Mouse (Mus musculus): ENCODE measurements around the gene Zcchc17.

The Zcchc17 gene

DNA sequence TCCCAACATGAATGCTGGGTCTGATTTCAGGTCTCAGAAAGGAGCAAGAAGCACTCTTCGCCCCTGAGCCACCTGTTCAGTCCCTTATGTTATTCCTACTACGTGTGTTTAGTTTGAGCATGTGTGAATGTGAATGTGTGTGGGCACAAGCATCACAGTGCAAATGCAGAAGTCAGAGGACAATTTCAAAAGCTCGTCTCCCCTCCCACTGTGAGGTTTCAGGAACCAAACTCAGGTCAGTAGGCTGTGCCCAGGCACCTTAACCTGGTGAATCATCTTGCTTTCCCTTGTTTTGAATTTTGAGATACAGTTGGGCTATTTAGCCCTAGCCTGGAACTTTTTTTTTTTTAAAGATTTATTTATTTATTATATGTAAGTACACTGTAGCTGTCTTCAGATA is 69.9 kb downstream of the Zcchc17 start:
- no peak for DNase-seq (ENCODE audit: extremely low read depth, low read depth, low spot score)

DNA sequence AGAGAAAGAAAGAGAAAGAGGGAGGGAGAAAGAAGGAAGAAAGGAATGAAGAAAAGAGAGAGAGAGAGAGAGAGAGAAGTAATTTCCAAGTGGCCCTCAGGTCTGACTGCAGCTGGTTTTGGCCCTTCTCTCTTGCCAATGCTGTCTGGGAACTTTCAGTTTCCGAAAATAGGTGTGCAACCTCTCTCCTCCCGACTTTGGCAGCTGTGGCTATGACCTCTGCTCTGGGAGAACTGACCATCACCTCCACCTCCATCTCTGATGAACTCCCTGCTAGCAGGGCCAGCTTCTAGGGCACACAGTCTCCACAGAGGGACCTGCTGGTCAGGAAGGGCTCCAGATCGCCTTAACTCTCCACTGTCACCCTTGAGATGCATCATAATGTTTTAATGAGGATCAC is 73.2 kb downstream of the Zcchc17 start:
- no peak for DNase-seq (ENCODE audit: extremely low read depth, low read depth, low spot score)

DNA sequence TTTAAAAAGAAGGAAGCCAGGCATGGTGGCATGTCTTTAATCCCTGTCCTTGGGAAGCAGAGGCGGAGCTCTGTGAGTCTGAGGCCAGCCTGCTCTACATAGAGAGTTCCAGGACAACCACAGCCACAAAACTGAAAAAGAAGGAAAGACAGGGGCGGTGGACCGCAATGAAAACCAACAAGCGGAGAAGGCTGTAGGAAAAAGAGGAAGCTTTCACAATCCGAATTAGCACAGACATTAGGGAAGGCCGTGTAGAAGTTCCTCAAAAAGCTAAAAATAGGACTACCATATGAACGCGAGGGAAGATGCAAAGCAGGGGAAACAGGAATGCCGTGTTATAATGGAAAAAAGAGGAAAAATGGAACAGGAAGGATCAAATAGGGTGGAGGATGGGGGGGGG is 75.9 kb downstream of the Zcchc17 start:
- no peak for DNase-seq (ENCODE audit: extremely low read depth, low read depth, low spot score)

DNA sequence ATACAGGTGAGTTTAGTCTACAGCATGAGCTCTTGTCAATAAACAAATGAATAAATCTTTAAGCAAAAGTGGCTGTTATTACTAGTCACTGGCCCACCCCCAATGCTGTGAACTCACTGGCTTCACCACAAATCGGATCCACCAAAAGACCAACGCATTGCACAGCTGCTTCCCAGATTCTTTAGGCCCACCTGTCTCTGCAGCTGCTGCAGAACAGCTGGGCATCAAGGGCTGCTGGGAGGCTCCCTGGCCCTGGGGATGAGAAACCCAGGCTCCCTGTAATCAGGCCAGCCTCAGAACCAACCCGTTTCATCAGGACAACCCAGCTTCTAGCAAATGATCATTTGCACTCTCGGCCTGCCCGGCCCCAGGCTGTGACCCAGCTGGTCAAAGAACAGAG is 76.9 kb downstream of the Zcchc17 start:
- no peak for DNase-seq (ENCODE audit: extremely low read depth, low read depth, low spot score)

DNA sequence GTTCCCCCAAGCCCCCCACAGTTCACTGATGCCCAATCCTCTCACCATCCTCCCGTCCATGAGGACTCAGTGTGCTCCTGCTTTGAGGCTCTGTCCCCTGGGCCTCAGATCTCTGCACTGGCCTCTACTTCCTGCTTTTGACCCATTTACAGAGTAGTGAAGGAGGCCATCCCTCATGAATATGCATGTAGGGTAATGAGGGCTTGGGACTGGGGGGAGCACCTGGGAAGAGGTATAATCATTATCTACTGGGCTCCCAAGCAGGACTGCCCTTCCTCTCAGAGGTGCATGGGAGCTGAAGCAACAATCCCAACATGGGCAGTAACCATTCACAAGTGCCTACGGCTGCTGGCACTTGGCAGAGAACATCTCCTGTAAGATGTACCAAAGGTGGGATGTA is 80.6 kb downstream of the Zcchc17 start, which contains the start of gene Serinc2:
Serinc2 (minus strand) TSS at position 101 of the 400 bp plus-strand sequence.
- DNase-seq (ENCODE audit: extremely low read depth, low read depth, low spot score), result no peak

DNA sequence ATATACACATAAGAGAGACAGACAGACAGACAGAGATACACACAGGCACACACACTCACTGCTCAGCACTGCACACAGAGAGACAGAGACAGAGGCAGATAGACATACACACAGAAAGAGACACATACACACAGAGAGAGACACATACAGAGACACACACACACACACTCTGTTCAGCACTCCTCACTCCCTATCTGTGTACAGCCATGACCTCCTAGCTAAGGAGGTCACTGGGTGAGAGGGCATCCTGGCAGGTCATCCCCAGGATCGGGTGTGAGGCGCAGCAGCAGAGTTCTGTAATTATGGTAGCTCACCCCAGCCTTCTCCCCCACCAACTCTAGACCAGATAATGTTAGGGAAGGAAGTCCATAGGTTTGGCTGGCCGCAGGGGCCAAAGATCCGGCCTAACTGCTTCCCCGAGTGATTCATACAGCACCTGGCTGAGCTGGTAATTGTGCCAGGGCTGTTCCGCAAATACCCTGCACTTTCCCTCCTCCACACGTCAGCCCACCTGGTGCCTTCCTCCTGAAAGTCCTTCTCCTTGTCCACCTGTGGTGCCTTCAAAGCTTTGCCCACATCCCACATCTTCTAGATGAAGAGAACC is 83.1 kb downstream of the Zcchc17 start:
- peak; percentile 34 for DNase-seq (ENCODE audit: extremely low read depth, low read depth, low spot score)

DNA sequence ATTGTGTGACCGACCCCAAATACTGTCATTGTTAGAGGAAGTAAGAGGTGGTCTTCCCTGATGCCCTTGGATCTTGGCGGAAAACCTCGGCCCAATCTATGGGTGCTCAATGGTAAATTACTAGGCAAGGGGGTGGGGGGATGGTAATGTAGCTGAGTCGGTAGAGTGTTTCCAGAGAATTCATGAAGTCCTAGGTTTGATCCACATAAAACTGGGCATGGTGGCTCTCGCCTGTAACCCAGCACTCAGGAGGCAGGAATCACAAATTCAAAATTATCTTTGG is 84.0 kb downstream of the Zcchc17 start:
- DNase-seq (ENCODE audit: extremely low read depth, low read depth, low spot score), result no peak

DNA sequence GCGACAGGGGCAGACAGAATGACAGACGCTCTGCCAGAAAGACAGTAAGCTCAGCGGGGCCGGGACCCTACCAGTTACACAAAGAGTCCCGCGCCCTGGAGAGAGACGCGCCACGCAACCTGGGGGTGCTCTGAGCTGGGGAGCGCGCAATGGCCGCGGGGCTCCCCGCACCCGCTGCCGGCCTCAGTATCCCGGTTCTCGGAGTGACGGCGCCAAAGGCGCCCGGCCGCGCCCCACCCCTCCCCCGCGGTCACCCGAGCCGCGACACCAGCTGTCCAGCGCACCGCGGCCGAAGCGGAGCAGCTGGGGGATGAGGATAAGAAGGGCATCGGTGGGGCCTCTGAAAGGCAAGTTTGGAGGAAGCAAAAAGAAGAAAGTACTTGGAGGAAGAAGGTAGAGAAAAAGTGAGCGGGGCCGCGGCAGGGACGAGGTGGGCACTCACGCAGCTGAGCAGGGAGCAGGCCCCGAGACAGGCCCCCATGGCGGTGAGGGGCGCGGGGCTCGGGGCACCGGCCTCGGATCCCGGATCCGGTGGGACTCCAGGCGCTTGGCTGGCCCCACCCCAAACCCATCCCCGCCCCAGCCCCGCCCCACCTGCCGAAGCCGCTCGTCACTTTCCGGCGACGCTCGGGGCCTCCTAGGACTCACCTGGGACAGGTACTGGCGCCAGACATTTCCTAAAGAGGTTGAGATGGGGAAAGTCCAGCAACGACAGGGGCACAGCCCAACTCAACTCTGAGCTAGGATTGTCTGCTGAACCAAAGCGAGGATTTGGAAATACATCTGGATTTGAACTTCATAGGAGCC is 84.5 kb downstream of the Zcchc17 start:
- DNase-seq (ENCODE audit: extremely low read depth, low read depth, low spot score), result peak; percentile 8

DNA sequence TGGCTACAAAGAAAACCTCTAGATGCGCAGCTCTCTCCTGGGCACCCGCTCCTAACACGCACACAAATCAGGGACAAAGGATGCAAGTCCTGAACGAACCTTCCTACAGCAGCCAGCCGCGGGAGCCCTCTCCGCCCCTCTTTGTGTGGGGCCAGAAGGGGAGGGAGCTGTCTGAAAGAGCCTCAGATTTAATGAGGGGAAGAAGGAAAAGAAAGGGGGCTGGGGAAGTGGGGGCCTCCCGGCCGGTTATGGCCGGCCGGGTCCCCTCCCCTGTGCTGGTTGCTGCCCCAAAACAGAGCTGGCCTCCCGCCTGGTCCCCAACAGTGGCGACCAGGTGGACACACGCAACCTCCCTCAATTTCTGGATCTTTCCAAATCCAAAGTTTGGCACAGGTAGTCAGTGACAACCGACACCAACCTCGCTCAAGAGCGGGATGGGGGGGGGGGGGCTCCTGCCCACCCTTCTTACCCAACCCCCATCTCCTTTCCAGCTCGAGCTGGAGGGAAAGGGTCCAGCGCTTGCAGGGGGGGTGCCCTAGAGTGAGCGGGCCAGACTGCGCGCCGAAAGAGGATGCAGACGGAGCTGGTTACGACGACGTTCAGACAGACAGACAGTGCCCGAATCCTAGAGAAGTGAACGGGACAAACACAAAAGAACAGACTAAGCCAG is 85.3 kb downstream of the Zcchc17 start:
- DNase-seq (ENCODE audit: extremely low read depth, low read depth, low spot score), result no peak

DNA sequence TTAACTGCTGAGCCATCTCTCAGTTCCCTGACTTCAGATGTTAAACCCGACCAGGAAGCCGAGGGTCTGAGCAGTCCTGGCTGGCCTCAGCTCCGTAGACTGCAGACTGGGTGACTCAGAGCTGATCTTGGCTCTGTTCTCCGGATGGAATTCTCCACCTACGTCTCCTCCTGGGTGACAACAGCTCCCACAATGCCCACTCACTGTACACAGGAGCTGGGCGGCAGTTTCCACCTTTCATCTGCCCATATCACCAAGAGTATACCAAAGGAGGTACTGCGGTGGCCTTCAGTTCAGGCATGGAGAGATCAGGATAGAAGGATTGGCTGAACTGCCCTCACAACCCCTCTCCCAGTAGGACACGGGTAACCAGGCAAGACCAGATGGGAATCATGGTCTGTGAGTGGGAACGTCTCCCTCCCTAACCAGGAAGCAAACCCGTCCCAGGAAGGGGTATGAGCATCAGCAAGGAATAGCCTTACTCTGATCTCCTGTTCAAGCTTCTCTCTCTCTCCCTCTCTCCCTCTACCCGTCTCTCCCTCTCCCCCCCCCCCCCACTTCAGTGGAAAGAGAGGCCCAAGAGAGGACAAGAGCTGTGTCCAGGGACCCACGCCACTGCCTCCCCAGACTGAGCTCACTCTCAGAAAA is 85.9 kb downstream of the Zcchc17 start:
- DNase-seq (ENCODE audit: extremely low read depth, low read depth, low spot score), result peak; percentile 50

DNA sequence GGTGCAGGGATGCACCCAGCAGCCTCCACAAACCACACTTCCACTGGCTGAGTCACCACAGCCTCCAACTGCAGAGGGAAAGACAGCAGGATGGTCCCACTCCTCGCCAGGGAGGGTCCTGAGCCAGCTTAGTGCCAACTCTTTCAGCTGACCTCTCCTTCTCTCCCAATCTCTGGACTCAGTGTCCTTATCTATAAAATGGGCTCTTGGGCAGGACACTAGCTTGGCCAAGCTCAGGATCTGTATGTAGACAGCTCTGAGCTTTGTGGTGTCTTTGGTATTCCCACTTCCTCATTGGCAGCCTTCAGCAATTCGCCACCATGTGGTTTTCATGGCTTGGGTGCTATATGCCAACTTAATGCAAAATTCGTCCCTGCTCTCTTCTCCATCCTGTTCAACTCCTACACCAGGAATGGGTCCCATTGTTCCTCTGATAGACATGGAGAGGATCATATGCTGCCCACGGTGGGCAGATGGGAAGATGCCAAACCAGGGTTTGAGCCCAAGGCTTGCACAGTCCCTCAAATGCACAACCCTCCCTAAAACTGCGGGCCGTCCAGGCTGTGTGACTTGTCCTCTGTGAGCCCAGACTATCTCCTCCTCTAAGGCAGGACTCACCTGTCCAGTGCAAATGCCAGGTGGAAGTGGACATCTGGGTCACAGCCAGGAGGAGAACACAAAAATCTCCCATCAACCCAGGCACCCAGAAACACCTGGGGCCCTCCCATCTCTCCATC is 89.0 kb downstream of the Zcchc17 start:
- no peak for DNase-seq (ENCODE audit: extremely low read depth, low read depth, low spot score)

DNA sequence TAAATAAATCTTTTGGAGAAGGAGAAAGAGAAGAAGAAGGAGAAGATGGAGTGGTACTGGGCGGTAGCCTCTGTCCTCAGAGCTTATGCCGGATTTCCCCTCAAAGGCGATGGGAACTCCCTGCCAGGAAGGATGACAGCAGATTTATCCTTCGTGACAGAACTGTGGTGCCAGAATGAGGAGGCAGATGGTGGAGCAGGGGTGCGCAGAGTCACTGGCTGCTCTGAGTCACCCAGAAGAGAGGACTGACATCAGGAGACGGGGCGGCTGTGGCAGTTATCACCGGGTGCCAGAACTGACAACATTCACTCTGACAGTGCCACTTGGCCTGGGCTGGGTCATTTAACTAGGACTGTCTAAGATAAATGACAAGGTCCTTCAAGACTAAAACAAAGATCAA is 89.7 kb downstream of the Zcchc17 start:
- DNase-seq (ENCODE audit: extremely low read depth, low read depth, low spot score), result no peak

DNA sequence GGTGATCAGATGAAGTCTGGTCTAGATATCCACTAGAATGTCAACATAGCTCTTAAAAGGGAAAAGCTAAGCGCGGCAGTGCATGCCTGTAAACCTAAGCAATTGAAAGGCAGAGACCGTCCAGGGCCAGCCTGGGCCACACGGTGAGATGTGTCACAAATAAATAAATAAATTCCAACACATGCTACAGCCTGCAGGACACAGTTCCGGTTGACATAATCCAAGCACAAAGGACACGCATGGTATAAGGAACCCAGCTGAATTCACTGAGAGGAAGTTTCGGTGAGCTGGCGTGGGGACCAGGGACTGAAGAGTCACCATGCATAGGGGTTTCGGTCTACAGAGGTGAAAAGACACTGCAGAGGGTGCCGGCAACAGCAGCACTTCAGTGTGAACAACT is 91.0 kb downstream of the Zcchc17 start:
- DNase-seq (ENCODE audit: extremely low read depth, low read depth, low spot score), result no peak

DNA sequence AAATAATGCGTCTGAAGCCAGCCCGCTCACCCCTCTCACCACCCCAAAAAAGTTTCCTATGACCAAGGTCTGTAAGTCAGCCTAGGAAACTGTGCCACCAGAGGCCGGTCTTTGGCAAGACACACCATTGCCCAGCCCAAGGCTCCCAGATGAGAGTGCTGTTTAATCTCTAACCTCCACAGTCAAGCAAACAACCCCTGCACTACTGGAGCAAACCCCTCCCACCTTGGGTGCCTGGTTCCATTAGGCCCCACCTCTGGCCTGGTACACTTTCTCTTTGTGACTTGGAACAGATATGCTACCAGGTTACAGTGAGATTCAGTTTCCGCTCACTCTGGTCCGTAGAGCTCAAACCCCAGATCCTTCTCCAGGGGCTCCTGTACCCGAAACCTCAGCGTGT is 92.7 kb downstream of the Zcchc17 start:
- DNase-seq (ENCODE audit: extremely low read depth, low read depth, low spot score), result no peak

DNA sequence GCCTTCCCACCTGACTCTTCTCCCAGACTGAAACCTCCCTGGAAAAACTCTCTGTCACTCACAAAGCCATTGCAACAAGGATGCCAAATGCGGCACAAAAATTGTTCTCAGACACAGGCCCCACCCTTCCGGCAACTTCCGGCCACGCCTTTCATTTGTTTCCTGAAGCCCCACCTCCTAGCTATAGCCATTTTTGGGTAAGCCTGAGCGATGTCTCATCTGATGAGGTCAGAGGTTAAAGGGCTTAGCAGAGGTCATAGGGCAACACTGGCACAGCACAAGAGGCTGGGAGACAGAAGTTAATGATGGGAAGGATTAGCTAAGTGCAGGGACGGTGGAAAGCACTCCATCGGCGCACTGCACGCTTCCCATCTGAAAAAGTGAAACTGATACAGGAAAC is 93.1 kb downstream of the Zcchc17 start:
- DNase-seq (ENCODE audit: extremely low read depth, low read depth, low spot score), result no peak
